Mouse (Mus musculus) bone marrow, adult 2 months (tissue): Measurements from ENCODE around the gene Olfr54.

Experiments
- CTCF ChIP-seq: fragments of 200-500 bp; IDR thresholded peaks from 2 replicates; pipeline ENCODE4 v1.5.1; 2011; ENCODE audit warnings: low read length, control low read depth; ENCODE audit not compliant: control insufficient read depth, insufficient read depth
- POLR2A ChIP-seq: fragments of 200-500 bp; IDR thresholded peaks from 2 replicates; pipeline ENCODE4 v1.6.1; 2011; ENCODE audit warnings: low read depth, mild to moderate bottlenecking, control low read depth, low read length, borderline replicate concordance; ENCODE audit not compliant: control insufficient read depth

DNA sequence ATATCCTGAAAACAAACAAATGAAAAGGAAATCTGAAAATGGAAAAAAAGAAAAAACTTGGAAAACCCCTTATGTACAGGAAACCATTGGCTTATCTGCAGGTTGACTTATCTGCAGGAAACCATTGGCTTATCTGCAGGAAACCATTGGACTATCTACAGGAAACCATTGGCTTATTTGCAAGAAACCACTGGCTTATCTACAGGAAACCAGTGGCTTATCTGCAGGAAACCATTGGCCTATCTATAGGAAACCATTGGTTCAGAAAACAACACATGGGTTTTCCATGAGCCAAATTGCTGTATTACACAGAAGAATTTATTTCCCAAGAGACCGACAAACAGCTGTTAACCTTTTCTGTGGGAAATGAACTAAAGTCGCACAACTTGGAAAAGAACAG lies 49.1 kb upstream of the Olfr54 start:
- no peak for TF ChIP-seq POLR2A
- no peak for TF ChIP-seq CTCF
